Mouse (Mus musculus): Measurements from ENCODE around the gene Slc30a1.

- TF ChIP-seq CTCF (conservative IDR thresholded peaks at IDR 0.05; ENCODE audit: low read length) (no peak), NANOG (IDR thresholded peaks at IDR 0.05; ENCODE audit: borderline replicate concordance, low read length) (no peak)
These were observed 14.7 kb upstream of the Slc30a1 start for GRCm38 (mm10) chr1:191891912-191892311.

Data from E14TG2a.4 (cell line).